Mouse (Mus musculus): ENCODE measurements around the gene Hsph1. TPM values are rescaled to one million over a fixed set of nuclear protein-coding genes. Genes with fewer than 3 reads are reported as not detected.

The Hsph1 gene
- total RNA-seq (2021): 10 to 100 TPM; 30.0 to 37.7 TPM
- long read RNA-seq, experiment 1, transcript Hsph1-211 (18 exons, 3,802 nt): major isoform, 38 of 45 reads
- long read RNA-seq, experiment 1, partial matches to known transcripts: 3 of 45 reads
- long read RNA-seq, experiment 1, other reads (novel, unspliced or antisense): 4 of 45 reads
- long read RNA-seq, experiment 2, transcript Hsph1-211 (18 exons, 3,802 nt): major isoform, 25 of 31 reads
- long read RNA-seq, experiment 2, partial matches to known transcripts: 4 of 31 reads
- long read RNA-seq, experiment 2, other reads (novel, unspliced or antisense): 0 of 31 reads

GRCm38 (mm10) chr5:149636075-149636920 lies at the start of gene Hsph1:
Gene Hsph1, minus strand, starts transcription at chr5:149636376.
- DNase-seq: peak; percentile 93

GRCm38 (mm10) chr5:149680946-149681345 lies 44.8 kb upstream of the Hsph1 start:
- no peak for DNase-seq

GRCm38 (mm10) chr5:149679886-149680285 lies 43.7 kb upstream of the Hsph1 start:
- DNase-seq: no peak

DNA sequence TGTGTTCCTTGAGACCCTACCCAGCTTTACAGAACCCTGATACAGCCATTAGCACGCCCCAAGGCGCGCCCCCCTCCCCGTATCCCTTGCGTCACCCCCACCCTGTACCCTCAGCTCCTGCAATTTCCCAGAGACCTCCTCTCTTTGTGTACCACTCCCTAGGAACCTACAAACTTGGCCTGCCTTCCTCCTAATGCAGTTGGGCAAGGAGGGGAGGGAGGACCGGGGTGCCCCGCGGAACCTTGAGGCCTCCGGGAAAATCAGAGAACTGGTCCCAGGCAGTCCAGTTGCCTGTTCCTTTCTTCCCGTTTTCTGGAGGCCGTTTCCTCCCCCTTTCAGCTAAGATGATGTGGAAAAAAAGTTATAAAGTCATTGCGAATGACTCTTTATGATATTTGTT lies 43.2 kb upstream of the Hsph1 start:
- no peak for DNase-seq

GRCm38 (mm10) chr5:149678990-149679348 lies 42.8 kb upstream of the Hsph1 start:
- no peak for DNase-seq

- peak; percentile 93 for DNase-seq
Observed at GRCm38 (mm10) chr5:149678100-149678989, 42.2 kb upstream of the Hsph1 start, which contains the start of gene B3glct. Gene B3glct, plus strand, starts transcription at chr5:149678230.

- no peak for DNase-seq
Observed at GRCm38 (mm10) chr5:149677196-149677595, 41.0 kb upstream of the Hsph1 start.

- no peak for DNase-seq
Observed at GRCm38 (mm10) chr5:149663417-149663816, 27.2 kb upstream of the Hsph1 start.

DNA sequence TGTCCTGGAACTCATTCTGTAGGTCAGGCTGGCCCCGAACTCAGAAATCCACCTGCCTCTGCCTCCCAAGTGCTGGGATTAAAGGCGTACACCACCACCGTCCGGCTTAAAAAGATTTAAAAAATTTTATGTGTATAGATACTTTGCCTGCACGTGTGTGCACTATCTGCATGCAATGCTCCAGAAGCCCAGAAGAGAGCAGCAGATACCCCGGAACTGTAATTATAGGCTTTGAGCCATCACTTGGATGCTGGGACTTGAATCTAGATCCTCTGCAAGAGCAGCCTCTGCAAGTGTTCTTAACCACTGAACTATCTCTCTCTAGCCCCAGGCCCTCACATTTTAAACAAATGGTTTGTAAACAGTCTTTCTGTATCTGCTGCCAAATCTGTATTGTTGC lies 26.8 kb upstream of the Hsph1 start:
- DNase-seq: no peak

GRCm38 (mm10) chr5:149661428-149661827 lies 25.3 kb upstream of the Hsph1 start:
- DNase-seq: no peak

GRCm38 (mm10) chr5:149659414-149659780 lies 23.2 kb upstream of the Hsph1 start:
- no peak for DNase-seq

DNA sequence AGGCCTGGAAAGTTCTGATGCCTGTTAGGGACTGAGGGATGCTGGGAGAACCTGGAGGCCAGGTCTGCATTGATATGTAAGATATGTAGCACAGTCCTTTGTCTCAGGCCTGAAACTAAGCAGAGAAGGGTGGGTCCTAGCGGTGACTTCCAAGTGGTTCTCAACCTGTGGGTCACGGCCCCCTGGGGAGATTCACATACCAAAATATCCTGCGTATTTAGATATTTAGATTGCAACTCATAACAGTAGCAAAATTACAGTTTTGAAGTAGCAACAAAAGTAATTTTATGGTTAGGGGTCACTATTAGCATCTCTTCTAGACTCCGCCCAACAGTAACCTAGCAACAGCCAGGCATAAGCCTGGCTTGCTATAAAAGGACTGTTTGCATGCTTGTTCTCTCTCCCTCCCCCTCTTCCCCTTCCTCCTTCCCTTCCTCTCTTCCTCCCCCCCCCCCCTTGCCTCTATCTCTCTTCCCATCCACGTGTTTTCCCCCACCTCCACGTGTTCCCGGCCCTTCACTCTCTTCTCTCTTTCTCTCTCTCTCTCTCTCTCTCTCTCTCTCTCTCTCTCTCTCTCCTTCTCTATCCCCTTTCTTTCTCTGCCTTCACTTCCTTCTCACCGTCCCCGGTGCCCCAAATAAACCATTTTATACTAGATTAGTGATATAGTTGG lies 22.7 kb upstream of the Hsph1 start:
- no peak for DNase-seq

DNA sequence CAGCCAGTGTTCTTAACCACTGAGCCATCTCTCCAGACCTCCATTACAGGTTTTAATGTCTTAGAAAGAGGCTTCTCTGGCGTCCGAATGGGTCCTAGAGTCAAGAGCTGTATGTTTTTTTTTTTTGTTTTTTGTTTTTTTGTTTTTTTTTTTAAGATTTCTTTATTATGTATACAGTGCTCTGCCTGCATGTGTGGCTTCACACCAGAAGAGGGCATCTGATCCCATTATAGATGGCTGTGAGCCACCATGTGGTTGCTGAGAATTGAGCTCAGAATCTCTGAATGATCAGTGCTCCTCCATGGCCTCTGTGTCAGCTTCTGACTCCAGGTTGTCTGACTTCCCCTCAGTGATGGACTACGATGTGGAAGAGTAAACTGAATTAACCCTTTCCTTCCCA lies 21.8 kb upstream of the Hsph1 start:
- DNase-seq: no peak

DNA sequence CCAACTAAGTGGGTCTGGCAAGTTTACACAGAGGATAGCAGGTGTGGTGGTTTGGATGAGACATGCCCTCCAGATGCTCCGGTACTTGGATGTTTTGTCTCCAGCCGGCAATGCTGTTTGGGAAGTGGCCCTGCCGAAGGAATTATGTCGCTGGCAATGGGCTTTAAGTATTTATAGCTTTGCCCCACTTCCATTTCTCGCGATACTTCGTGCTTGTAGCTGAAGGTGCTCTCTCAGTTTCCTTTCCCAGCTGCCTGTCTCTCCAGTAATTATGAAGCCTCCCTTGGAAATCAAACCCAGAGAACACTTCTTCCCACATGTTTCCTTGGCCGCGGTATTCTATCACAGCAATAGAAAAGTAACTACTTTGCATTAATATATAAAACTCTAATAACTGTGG lies 19.5 kb upstream of the Hsph1 start:
- no peak for DNase-seq

GRCm38 (mm10) chr5:149650179-149650553 lies 14.0 kb upstream of the Hsph1 start:
- no peak for DNase-seq

GRCm38 (mm10) chr5:149649499-149650178 lies 13.5 kb upstream of the Hsph1 start:
- no peak for DNase-seq

DNA sequence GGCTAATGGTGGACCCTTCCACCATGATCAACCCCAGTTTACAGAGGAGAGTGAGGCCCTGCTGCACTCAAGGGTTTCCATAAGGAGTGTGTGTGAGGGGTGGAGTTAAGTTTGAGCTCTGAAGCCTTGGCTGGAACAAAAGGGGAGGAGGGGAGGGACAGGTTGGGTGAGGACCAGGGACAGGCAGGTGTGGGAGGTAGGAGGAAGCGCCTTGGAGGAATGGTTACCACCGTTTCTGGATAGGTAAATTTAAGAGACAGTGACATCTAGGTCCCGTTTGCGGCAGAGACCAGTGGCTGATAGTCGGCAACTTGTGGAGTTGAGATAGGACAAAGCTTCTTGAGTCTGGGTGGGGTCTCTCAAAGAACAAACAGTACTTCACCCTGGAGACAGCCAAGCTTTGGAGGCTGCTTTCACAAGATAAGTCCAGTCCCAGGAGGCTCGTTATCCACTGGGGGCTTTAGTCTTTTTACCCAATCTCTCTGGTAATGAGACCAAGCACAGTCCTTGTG lies 12.8 kb upstream of the Hsph1 start:
- no peak for DNase-seq

DNA sequence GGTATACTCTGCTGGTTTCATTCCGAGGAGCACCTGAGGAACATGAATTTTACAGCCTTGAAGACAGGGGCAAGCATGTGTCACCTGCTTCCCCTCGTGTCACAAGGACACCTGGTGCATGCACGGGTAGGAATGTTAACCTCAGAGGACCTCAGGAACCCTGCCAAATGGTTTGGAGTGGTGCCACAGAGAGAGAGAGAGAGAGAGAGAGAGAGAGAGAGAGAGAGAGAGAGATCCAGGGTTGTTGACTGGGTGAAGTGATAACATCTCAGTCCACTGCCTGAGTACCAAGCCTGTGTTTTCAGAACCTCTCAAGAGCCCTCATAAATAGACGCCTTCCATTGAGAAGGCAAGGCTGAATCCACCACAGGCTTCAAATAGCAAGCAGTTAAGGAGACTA lies 12.0 kb upstream of the Hsph1 start:
- no peak for DNase-seq

DNA sequence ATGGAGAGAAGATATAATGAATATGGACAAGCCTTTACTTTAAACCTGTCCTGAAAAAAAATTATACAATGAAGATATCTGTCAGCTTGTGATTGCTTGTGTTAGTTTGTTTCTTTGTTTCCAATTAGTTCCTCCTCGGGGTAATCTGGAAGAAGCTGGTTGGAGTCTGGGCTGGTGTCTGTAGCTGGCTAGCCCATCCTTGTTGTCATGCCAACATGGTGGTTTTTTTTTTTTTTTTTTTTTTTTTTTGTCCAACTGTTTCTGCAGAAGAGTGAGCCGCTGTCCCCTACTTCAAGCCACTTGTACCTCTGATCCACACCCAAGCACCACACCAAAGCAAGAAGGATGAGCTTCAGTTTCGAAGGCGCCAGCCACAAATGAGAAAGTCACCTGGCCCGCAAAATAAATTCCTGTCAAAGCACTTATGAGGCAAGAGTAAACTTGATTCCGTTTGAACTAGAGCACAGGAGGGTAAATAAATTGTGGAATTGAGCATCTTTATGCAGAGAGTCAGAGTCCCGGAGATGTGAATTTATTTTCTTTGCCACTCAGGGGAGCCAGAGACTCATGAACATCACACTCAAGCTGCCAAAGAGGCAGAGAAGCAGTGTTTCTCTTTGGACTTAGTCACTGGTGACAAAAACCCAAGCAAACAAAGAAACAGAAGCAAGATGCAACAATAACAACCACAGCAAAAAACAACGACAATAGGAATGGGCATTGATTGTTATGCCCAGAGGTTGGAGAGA lies 11.4 kb upstream of the Hsph1 start:
- DNase-seq: no peak

DNA sequence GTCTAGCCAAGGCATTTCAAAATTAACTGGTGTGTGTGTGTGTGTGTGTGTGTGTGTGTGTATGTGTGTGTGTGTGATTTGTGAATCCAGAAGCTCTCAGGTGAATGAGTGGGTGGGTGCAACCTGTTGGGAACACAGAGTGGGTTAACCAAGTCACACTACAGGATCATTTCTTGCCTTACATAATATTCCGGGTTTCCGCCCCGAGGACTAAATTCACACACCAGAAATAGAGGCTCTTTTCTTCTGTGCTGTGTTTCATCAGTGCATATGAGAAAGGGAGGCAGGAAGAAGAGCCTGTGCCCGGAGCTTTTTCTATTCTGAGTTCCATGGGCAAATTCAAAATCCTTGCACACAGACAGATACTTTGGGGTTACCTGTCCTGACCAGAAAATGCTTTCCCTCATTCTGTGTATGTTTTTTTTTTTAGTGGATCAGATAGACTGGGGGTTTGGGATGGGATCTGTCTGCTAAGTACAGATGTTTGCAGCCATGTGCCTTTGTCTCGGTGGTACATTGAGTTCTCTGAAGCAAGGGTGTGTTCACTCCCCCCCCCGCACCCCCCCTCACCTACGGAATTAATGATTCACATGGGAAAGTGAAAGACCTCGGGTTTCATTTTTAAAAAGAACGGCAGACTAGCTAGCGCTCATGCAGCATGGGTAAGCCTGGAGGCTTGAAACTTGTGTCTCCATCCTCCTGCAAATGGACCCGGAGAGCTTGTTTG lies 6.8 kb upstream of the Hsph1 start:
- DNase-seq: no peak
